Mouse (Mus musculus) heart, embryonic 14.5 days (tissue): ENCODE measurements at regions not wholly inside any gene's neighbourhood (a gene's known extent, or its start where the extent isn't known, plus 50 kb on each side); places are given as distances from the start of the nearest gene placed in this dataset.

Source experiments
- ATAC-seq: fragments of 200-750 bp; cut with Nextera tagmentation; 2 replicates; pipeline ENCODE4 v1.8.0; 2017; ENCODE audit warnings: low read depth, moderate TSS enrichment; ENCODE audit not compliant: insufficient number of reproducible peaks, insufficient read depth, low FRiP score
- H3K27ac ChIP-seq, 2 experiments: fragments of 200-500 bp in 1 of 2; fragments of 300-500 bp in 1 of 2; sonication (generic) in 1 of 2; replicated peaks in 1 of 2; 2 replicates each; pipeline ENCODE4 v1.5.1; 2012 to 2014; ENCODE audit warnings: low read depth in 2 of 2, low read length in 2 of 2, control low read depth in 1 of 2, mild to moderate bottlenecking in 1 of 2, mixed read lengths in 1 of 2; ENCODE audit not compliant: control insufficient read depth in 1 of 2, insufficient read depth in 1 of 2
- H3K27me3 ChIP-seq: fragments of 300-500 bp; sonication (generic); 2 replicates; pipeline ENCODE4 v1.6.1; 2014; ENCODE audit warnings: mild to moderate bottlenecking, low read length, control low read depth; ENCODE audit not compliant: control insufficient read depth, insufficient read depth
- H3K36me3 ChIP-seq: fragments of 300-500 bp; sonication (generic); 2 replicates; pipeline ENCODE4 v1.6.1; 2014; ENCODE audit warnings: mild to moderate bottlenecking, control low read depth, low read length, mixed read lengths; ENCODE audit not compliant: control insufficient read depth, insufficient read depth
- H3K4me1 ChIP-seq, 2 experiments: fragments of 200-500 bp in 1 of 2; fragments of 300-500 bp in 1 of 2; sonication (generic) in 1 of 2; 2 replicates each; pipeline ENCODE4 v1.6.1; 2012 to 2014; ENCODE audit warnings: low read length in 2 of 2, control low read depth in 1 of 2, mixed read lengths in 1 of 2; ENCODE audit not compliant: control insufficient read depth in 2 of 2, insufficient read depth in 2 of 2
- H3K4me2 ChIP-seq: fragments of 300-500 bp; sonication (generic); 2 replicates; pipeline ENCODE4 v1.6.1; 2014; ENCODE audit warnings: mild to moderate bottlenecking, low read length
- H3K4me3 ChIP-seq, 2 experiments: fragments of 200-500 bp in 1 of 2; fragments of 300-500 bp in 1 of 2; sonication (generic) in 1 of 2; 2 replicates each; pipeline ENCODE4 v1.5.1; 2012 to 2014; ENCODE audit warnings: low read length in 2 of 2, mild to moderate bottlenecking in 2 of 2, control low read depth in 1 of 2, low read depth in 1 of 2, moderate library complexity in 1 of 2; ENCODE audit not compliant: control insufficient read depth in 1 of 2, insufficient read depth in 1 of 2
- H3K9ac ChIP-seq: fragments of 300-500 bp; sonication (generic); 2 replicates; pipeline ENCODE4 v1.6.1; 2014; ENCODE audit warnings: mild to moderate bottlenecking, low read length
- H3K9me3 ChIP-seq: fragments of 300-500 bp; sonication (generic); 2 replicates; pipeline ENCODE4 v1.6.1; 2016; ENCODE audit warnings: low read length, control low read depth; ENCODE audit not compliant: control insufficient read depth
- WGBS: fragments of 180-500 bp; shearing (Covaris S2); extraction: QIAGEN DNeasy Blood & Tissue Kit; methylation state at CpG from one replicate; pipeline ENCODE4 v1.1.7; 2014; 5-methylcytosine and 5-hydroxymethylcytosine counted together

DNA sequence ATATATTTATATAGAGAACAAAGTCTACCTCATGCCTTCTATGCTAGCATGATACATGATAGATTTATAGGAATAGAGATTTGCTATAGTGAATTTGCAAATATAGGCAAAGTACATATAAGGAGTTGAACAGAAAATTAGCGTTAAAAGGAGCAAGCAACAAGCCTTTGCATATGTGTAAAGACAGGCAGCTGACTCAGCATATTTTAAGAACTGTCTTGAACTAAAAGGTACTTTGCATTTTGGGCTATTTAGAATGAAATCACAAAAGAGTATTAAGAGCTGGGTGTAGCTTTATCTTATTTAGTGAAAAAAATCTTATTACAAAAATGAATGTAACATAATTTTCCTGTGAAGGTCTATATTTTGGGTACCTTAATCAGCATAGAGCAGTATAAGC, 149.9 kb upstream of the Syt1 start:
- Histone ChIP-seq H3K4me3 (no peak overlapping the region), H3K9me3 (no peaks in the 10 kb centered on the region), H3K4me1 (no peaks in the 10 kb centered on the region), H3K9ac (no peak overlapping the region), H3K36me3 (no peaks in the 10 kb centered on the region), H3K27me3 (no peaks in the 10 kb centered on the region), H3K27ac (no peak overlapping the region), H3K4me2 (no peak overlapping the region)
- ATAC-seq = no peak
- 83% methylated on average over 1 of the region's 1 CpGs for WGBS

DNA sequence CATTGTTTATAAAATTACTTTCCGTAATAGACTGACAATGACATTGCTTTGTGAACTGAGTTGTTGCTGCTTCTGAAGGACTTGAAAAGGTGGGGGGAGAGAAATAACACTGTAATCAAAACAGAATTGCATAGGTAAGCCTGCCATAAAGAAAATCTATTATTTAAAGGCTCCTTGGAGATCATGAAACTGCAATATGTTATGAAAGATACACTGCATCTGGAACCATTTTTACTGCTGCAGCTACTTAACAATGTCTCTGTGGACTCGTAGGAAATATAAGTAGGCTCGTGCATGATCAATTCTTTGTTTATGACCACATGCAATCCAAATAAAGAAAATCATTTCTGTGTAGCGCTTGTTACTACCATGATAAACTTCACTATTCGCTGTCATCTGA, 145.0 kb upstream of the Syt1 start:
- no peak overlapping the region for H3K9ac ChIP-seq
- H3K27me3 ChIP-seq = no peaks in the 10 kb centered on the region
- H3K4me2 ChIP-seq = no peak overlapping the region
- H3K4me1 ChIP-seq = no peaks in the 10 kb centered on the region
- no peak overlapping the region for H3K27ac ChIP-seq
- H3K4me3 ChIP-seq = no peak overlapping the region
- no peaks in the 10 kb centered on the region for H3K9me3 ChIP-seq
- 82% methylated on average over 5 of the region's 5 CpGs for WGBS
- no peak for ATAC-seq
- no peaks in the 10 kb centered on the region for H3K36me3 ChIP-seq

- Histone ChIP-seq H3K4me1 (no peaks in the 10 kb centered on the region), H3K9ac (no peak overlapping the region), H3K27ac (no peak overlapping the region), H3K4me3 (no peak overlapping the region), H3K9me3 (no peaks in the 10 kb centered on the region), H3K36me3 (no peaks in the 10 kb centered on the region), H3K27me3 (no peaks in the 10 kb centered on the region), H3K4me2 (no peak overlapping the region)
- no peak for ATAC-seq
- 86% methylated on average over 7 of the region's 7 CpGs for WGBS
Measured at GRCm38 (mm10) chr10:109140421-109140938, 129.7 kb upstream of the Syt1 start.

DNA sequence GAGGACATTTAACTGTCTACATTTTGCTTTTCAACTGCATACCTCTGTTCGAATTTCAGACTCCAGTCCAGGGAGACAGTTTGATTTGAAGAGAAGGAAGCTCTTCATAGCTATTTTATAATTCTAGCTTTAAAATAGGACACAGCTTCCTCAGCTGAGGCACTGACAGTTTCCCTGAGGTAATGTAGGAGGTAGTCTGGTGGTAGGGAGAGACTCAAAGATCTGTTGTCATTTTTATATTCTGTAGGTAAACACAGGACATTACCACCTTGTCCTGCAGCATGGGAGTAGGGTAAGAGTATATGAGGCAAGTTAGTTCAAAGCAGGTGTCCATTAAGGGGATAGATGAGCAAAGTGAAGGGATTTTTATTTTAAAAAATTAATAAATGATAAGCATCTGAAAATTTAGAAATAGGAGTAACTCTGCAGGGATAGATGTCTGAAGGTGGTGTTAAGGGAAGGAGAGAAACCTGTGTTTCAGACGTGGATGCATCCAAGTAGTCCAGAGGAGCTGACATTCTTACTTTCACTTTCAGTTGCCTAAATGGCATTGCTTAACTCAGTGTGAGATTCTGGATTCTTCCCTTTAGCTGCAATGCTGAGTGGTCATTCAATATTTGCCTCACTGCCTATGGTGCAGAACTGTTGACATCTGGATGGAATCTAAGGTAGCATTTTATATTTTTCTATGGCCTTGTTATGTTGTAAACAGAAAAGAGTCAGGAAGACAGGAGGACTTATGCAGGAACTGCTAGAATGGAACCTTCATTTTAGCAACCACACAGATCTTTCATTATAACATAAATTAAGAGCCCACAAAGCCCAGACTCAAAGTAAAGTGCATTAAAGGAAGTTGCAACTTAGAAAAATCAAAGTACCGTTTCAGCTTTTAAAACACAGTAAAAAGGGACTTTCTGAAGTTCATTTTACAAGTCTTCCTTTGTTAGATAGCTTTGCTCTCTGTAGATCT, 126.3 kb upstream of the Syt1 start:
- peak overlapping the region; percentile 59 for H3K4me2 ChIP-seq
- no peaks in the 10 kb centered on the region for H3K4me1 ChIP-seq
- H3K9ac ChIP-seq = peak overlapping the region; percentile 47; the same call in 1 of the 2 replicates
- 42% methylated on average over 3 of the region's 3 CpGs for WGBS
- no peaks in the 10 kb centered on the region for H3K9me3 ChIP-seq
- no peaks in the 10 kb centered on the region for H3K27me3 ChIP-seq
- H3K36me3 ChIP-seq = no peaks in the 10 kb centered on the region
- ATAC-seq = no peak
- H3K4me3 ChIP-seq = peak overlapping the region in 1 of 2 experiments; percentile 25; a peak in 2 of 4 replicates
- no peak overlapping the region for H3K27ac ChIP-seq

DNA sequence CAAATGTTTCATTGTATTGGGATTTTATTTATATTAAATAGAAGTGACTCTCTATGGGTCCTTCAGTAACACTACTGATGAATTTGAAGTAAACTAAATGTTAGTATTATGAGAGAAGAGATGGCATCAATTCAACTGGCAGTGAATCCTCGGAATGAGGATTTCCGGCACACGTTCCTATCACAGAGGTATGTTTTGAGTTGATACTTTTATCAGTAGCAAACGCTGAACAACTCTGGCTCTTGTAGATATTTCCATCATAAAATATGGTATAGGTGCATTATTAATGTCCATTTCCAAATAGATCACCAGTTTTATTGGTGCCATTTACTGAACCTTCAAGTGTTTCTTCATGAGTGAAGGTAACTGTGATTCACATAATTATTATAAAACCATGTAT, 123.7 kb upstream of the Syt1 start:
- H3K4me2 ChIP-seq = no peak overlapping the region
- no peak overlapping the region for H3K27ac ChIP-seq
- ATAC-seq = no peak
- no peak overlapping the region for H3K4me3 ChIP-seq
- no peaks in the 10 kb centered on the region for H3K9me3 ChIP-seq
- H3K36me3 ChIP-seq = no peaks in the 10 kb centered on the region
- WGBS = 68% methylated on average over 4 of the region's 4 CpGs
- no peaks in the 10 kb centered on the region for H3K27me3 ChIP-seq
- no peak overlapping the region for H3K9ac ChIP-seq
- no peaks in the 10 kb centered on the region for H3K4me1 ChIP-seq

DNA sequence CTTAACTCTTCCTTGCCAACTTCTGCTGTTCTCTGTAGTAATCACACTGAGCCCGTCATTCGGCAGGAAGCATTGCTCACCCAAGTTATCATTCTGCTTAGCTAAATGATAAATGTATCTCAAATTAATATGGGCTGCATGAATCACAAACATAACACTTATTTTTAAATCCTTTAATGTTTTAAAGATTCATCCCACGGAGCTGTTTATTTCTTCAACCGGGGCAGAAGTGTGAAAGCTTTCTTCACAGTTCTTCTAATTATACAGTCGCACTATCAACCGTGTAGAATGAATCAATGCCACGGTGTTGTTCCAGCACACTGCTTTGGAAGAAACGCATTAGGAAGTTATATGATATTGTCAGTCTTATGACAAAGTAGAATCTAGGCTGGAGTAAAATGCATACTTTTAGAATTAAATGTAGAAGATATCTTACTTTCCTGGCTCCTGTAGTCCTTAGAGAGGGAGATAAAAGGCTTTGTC, 121.3 kb upstream of the Syt1 start:
- no peaks in the 10 kb centered on the region for H3K9me3 ChIP-seq
- H3K4me1 ChIP-seq = no peaks in the 10 kb centered on the region
- no peaks in the 10 kb centered on the region for H3K27me3 ChIP-seq
- no peaks in the 10 kb centered on the region for H3K36me3 ChIP-seq
- H3K4me3 ChIP-seq = no peak overlapping the region
- no peak overlapping the region for H3K27ac ChIP-seq
- no peak overlapping the region for H3K9ac ChIP-seq
- no peak overlapping the region for H3K4me2 ChIP-seq
- 60% methylated on average over 8 of the region's 8 CpGs for WGBS
- no peak for ATAC-seq

GRCm38 (mm10) chr10:109129552-109130110, 118.8 kb upstream of the Syt1 start:
- H3K9ac ChIP-seq = no peak overlapping the region
- H3K27ac ChIP-seq = no peak overlapping the region
- H3K4me3 ChIP-seq = no peak overlapping the region
- H3K9me3 ChIP-seq = no peaks in the 10 kb centered on the region
- no peak for ATAC-seq
- H3K4me1 ChIP-seq = 0 out of 4 replicates have a peak, but pooled peaks cover 0 to 4% of the 10 kb centered on the region in 2 experiments
- WGBS = 88% methylated on average over 1 of the region's 1 CpGs
- no peak overlapping the region for H3K4me2 ChIP-seq
- H3K36me3 ChIP-seq = no peaks in the 10 kb centered on the region
- no peaks in the 10 kb centered on the region for H3K27me3 ChIP-seq
